Mouse (Mus musculus): Measurements from ENCODE around the gene March10.

DNA sequence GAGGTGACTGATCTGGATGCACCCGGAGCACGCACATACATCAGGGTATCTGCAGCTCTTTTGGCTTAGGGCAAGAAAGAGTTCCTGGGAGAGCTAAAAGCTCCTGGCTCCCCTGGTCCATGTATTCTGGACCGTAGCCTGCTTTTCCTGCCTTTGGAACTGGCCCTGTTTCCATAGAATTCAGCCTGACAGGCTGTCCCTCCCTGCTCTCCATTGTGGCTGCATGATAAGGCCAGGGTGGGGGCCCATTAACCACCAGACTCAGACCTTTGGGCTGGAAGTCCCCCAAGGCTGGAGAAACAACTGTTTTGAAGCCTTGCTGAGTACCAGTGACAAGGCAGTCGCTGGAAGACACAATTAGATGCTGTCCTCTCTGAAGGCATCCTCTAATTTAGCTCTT is 13.0 kb upstream of the March10 start:
- TF ChIP-seq MAFK (IDR thresholded peaks at IDR 0.05; ENCODE audit: insufficient read depth, low read depth, low read length) (no peak), HCFC1 (IDR thresholded peaks at IDR 0.05; ENCODE audit: borderline replicate concordance, insufficient read depth, low read length) (no peak), ZNF384 (IDR thresholded peaks at IDR 0.05; ENCODE audit: low read depth, low read length) (no peak), ZC3H11A (IDR thresholded peaks at IDR 0.05; ENCODE audit: borderline replicate concordance, low read depth, low read length) (no peak)

Measured in ES-E14 (cell line).